Mouse (Mus musculus) urinary bladder, adult 2 months (tissue): Measurements from ENCODE around the gene Dis3l2. TPM values are rescaled to one million over a fixed set of nuclear protein-coding genes. Genes with fewer than 3 reads are reported as not detected.

ENCODE experiments used
- DNase-seq: peaks from one replicate; pipeline ENCODE4 v3.0.0; 2022; ENCODE audit warnings: low spot score
- polyA plus RNA-seq: library from polyadenylated mRNA; depleted of rRNA; stranded (reverse); fragments of >200 nt; gene quantifications from 2 replicates; pipeline ENCODE4 v1.2.3, GENCODE M21; 2012; rRNA removed

Dis3l2 gene
- polyA plus RNA-seq, 1 experiment: 12.6 TPM

DNA sequence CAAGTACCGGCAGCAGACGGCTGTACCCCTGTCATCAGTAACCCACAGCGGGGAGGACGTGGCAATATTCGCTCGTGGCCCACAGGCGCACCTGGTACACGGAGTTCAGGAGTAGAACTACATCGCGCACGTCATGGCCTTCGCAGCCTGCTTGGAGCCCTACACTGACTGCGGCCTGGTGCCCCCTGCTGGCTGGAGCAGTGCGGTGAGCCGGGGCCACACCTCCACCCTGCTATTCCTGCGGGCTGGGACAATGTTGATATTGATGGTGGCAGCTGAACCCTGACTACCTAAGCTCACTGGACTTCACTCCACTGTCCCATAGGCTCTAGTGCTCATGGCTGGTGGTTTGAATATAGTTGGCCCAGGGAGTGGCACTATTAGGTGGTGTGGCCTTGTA is 367.1 kb downstream of the Dis3l2 start:
- no peak for DNase-seq

DNA sequence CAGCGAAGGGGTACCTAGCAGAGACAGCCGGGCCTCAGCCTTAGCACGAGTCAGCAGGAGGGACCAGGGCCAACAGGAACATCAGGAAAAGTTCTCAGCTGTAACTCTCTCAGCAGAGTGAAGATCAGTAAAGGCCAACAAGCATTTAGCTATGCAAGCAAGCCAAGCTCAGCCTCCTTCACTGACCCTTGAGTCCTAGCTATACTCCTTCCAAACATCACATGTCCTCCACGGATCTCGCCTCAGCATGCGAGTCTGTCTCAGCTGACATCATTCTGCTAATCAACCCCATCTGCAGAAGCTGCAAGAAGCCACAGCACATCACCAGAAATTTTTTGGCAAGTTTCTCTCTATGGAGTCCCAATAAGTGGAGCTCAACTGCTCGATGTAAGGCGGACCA is 370.2 kb downstream of the Dis3l2 start:
- no peak for DNase-seq

DNA sequence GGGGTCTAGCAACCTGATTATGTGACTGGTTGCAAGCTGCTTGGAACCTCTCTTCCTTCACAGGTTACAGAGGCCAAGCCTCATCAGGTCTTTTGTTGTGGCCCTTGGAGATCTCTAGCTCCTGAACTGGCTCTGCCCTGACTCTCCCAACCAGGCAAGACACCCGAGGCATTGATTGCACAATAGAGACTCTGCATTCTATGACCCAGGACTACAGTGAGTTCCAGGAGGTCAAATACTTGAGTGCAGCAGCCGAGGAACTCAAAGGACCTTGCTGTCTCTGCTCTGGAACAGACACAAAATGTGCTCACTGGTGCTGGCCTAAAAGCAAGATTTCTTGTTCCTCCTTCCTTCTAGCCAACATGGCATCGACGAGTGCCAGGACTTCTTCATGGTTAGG is 382.6 kb downstream of the Dis3l2 start:
- no peak for DNase-seq

DNA sequence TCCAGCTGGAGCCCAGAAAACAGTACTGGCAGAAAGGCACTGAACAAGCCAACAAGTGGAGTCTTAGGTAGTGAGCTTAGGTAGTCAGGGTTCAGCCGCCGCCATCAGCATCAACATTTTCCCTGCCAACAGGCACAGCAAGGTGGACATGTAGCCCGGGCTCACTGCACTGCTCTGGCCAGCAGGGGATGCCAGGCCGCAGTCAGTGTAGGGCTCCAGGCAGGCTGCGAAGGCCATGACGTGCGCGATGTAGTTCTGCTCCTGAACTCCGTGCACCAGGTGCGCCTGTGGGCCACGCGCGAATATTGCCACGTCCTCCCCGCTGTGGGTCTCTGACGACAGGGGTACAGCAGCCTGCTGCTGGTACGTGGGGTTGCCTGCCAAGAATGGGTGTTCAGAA is 383.4 kb downstream of the Dis3l2 start:
- DNase-seq: no peak

DNA sequence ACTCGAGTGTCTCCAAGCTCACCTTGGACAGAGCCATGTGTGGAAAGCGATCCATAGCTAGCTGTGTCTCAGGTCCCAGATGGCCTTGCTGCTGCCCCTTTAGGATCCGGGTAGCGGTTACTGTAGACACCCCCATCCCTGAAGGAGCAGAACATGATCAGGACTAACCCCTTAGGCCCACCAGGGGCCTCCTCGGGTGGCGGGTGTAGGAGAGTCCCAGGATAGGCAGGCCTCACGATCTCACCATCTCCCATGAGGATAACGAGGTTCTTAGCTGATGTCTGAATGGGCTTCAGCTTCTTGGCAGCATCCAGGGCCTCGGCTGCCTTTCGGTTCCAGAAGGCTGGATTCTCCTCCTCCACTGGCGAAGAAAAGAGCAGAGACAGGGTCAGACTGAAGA is 385.6 kb downstream of the Dis3l2 start:
- DNase-seq: no peak

DNA sequence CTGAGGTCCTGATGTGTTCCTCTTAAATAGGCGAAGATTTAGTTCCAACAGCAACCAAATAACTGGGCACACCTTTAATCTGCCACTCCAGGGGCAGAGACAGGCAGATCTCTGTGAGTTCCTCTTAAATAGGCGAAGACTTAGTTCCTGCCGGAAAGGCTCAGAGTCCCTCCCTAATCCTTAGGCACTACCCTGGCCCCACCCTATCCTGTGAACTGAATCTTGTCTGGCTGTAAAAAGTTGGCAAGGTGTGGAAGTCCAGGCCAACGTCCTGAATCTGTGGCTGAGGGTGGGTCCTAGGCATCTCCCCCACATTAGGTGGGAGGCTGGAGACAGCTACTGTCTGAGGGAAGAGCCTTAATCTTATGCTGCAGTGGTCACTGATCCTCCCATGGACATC is 386.2 kb downstream of the Dis3l2 start, which contains the start of gene Alppl2:
Alppl2 (minus strand) TSS at position 101 of the 400 bp plus-strand sequence.
- no peak for DNase-seq

DNA sequence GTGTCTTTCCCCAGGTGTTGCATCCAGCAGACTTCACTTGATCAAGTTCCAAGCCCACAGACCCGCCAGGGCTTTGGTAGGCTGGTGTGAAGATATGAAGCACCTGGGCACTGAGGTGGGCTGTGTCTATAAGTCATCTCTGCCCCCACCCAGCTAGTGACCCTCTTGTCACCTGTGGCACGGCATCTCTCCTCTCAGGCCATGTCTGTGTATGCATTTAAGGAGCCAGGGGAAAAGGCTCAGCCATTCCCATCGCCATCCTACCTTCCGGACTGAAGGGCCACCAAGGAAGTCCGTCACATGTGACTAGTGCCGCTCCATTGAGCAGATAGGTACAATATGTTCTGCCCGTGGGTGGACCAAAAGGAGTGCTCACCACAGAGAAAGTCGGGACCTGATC is 392.0 kb downstream of the Dis3l2 start:
- no peak for DNase-seq

DNA sequence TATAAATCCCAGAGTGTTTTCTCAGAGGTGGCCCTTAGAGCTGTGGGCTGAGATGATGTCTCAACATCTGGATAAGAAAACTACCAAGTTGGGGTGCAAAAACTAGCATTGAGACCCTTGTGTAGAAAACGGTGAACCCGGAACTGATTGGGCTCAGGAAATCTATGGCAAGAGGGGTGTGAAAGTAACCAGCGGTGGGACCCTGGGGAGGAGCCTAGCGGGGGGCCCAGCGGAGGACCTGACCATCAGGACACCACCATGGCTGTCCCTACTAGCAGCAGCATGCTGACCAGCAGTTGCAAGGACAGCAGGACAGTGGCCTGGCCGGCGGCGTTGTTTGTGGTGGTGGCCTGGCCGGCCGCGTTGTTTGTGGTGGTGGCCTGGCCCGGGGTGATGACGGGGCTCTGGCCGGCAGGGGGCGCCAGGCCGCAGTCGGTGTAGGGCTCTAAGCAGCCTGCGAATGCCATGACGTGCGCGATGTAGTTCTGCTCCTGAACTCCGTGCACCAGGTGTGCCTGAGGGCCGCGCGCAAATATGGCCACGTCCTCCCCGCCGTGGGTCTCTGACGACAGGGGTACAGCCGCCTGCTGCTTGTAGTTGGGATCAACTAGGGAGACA is 394.9 kb downstream of the Dis3l2 start:
- DNase-seq: peak; percentile 45

Other genes starting within 250 kb of the Dis3l2 start
- 836 and 1,054 TPM in 2 replicates for gene Ptma, start 177.1 kb upstream of the Dis3l2 start, polyA plus RNA-seq
- gene Pde6d, start 121.2 kb upstream of the Dis3l2 start, polyA plus RNA-seq: 48.0 and 49.0 TPM in 2 replicates
- 22.0 and 34.3 TPM in 2 replicates for gene Cops7b, start 120.9 kb upstream of the Dis3l2 start, polyA plus RNA-seq
- gene Nppc, start 33.2 kb upstream of the Dis3l2 start, polyA plus RNA-seq: 0.10 and 0.22 TPM in 2 replicates